Mouse (Mus musculus): ENCODE measurements around the gene Phb. TPM values are rescaled to one million over a fixed set of nuclear protein-coding genes. Genes with fewer than 3 reads are reported as not detected.
"Not testable (repeated sequence)": the region's sequence is repeated elsewhere in the genome, so short reads cannot be mapped to it uniquely, and the experiment has no call there.

Gene Phb
- polyA plus RNA-seq, 1 experiment from 2014 or later: 184 TPM

DNA sequence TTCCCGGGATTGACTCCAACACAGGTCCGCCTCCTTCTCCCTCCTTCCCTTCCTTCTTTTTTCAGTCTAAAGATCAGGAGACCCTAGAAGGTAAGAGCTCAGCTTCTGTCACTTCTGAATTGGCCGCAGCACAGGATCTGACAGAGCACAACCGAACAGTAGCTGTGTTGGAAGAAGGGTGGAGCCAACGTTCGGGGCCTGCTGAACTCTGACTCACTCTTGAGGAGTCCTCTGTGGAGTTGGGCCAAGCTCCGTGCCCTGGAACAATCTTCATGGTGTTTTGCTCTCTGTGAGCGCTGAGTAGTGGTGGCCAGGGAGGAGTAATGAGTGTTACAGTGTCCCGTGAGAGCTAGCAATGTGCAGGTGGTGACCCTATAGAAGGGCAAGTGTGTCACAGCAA lies 15.8 kb upstream of the Phb start:
- WGBS (ENCODE audit: insufficient replicate concordance): 54% methylated on average over 9 of the region's 9 CpGs
- Histone ChIP-seq H3K4me3 (replicated peaks) (no peak overlapping the region), H3K9ac (no peak overlapping the region), H3K36me3 (no peaks in the 10 kb centered on the region), H3K27ac (no peak overlapping the region), H3K4me1 (replicated peaks) (no peaks in the 10 kb centered on the region), H3K9me3 (replicated peaks) (no peaks in the 10 kb centered on the region), H3K4me2 (no peak overlapping the region), H3K27me3 (peaks cover 60% of the 10 kb centered on the region)
- DNase-seq: no peak
- no peak for ATAC-seq (ENCODE audit: low read depth)

DNA sequence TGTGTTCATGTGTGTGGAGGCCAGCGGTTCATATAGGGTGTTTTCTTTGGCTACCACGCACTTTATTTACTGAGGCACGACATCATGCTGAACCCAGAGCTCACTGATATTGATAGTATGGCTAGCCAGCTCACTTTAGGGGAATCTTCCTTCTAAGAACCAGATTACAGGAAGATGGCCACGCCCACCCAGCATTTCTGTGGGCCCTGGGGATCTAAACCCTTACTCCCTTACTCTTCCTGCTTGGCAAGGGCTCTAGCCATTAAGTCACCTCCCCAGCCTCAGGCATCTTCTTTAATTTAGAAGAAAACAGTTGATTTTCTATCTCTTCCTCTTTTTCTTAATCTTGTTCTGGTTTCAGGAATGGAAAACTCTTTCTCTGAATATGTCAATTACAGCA lies 9.3 kb upstream of the Phb start:
- no peak for DNase-seq
- no peak overlapping the region for H3K4me2 ChIP-seq
- H3K9ac ChIP-seq: no peak overlapping the region
- H3K27ac ChIP-seq: no peak overlapping the region
- H3K36me3 ChIP-seq: no peaks in the 10 kb centered on the region
- no peaks in the 10 kb centered on the region for H3K4me1 ChIP-seq (replicated peaks)
- no peak overlapping the region for H3K4me3 ChIP-seq (replicated peaks)
- ATAC-seq (ENCODE audit: low read depth): no peak
- no peaks in the 10 kb centered on the region for H3K9me3 ChIP-seq (replicated peaks)
- peaks cover 14% of the 10 kb centered on the region for H3K27me3 ChIP-seq
- 58% methylated on average over 4 of the region's 4 CpGs for WGBS (ENCODE audit: insufficient replicate concordance)

- peaks cover 30% of the 10 kb centered on the region for H3K4me1 ChIP-seq (replicated peaks)
- peak overlapping the region; percentile 77 for H3K9ac ChIP-seq
- DNase-seq (peak; percentile 55), ATAC-seq (ENCODE audit: low read depth) (peak; percentile 58)
- no peaks in the 10 kb centered on the region for H3K27me3 ChIP-seq
- H3K36me3 ChIP-seq: peaks cover 39% of the 10 kb centered on the region
- H3K4me2 ChIP-seq: peak overlapping the region; percentile 70
- peak overlapping the region; percentile 18 for H3K27ac ChIP-seq
- peak overlapping the region; percentile 78 for H3K4me3 ChIP-seq (replicated peaks)
- WGBS (ENCODE audit: insufficient replicate concordance): 0% methylated on average over 11 of the region's 11 CpGs
- no peaks in the 10 kb centered on the region for H3K9me3 ChIP-seq (replicated peaks)
Observed at GRCm38 (mm10) chr11:95667177-95667576, 420 bp downstream of the Phb start.

GRCm38 (mm10) chr11:95668086-95668485 lies 1.3 kb downstream of the Phb start:
- ATAC-seq (ENCODE audit: low read depth); DNase-seq; H3K27ac ChIP-seq; H3K9me3 ChIP-seq (replicated peaks); H3K27me3 ChIP-seq: not testable (repeated sequence)
- H3K36me3 ChIP-seq: peaks cover 43% of the 10 kb centered on the region
- WGBS (ENCODE audit: insufficient replicate concordance): 84% methylated on average over 7 of the region's 7 CpGs
- peak overlapping the region; percentile 70 for H3K4me2 ChIP-seq
- H3K4me3 ChIP-seq (replicated peaks): peak overlapping the region; percentile 78
- H3K9ac ChIP-seq: peak overlapping the region; percentile 77
- H3K4me1 ChIP-seq (replicated peaks): peaks cover 30% of the 10 kb centered on the region

DNA sequence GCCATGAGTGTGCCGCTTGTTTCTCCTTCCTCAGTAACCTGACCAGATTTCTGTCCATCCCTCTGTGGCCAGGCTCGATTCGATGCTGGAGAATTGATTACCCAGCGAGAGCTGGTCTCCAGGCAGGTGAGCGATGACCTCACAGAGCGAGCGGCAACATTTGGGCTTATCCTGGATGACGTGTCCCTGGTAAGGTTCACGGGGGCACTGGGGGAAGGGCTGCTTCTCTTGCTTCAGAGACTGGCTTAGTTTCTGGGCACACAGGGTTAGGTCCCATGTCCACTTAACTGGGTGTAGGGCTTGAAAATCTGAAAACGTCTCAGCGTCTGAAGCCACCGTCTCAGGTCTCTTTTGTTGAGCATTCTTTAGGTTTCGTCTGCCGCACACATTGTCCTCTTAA lies 8.7 kb downstream of the Phb start:
- ATAC-seq (ENCODE audit: low read depth): no peak
- Histone ChIP-seq H3K27ac (0 out of 2 replicates have a peak overlapping the region, but pooled peaks have one; percentile 23), H3K36me3 (peaks cover 86% of the 10 kb centered on the region)

DNA sequence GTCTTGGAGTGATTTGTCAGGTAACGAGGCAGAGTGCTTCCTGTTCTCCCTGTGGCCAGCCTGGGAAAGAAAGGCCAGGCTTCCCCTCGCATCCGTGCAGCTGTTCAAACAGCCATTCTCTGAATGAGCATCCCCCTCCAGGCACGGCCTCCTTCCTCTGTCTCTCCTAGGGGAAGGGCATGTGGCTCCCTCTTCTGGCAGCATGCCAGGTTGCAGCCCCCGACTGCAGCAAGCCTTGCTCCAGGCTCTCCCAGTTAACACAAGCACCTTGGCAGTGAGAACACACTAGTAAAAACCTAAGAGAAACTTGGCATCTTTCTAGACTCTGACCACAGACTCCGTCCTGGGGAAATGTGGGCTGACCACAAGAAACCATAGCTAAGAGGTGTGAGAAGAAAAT lies 9.6 kb downstream of the Phb start:
- Histone ChIP-seq H3K4me2 (no peak overlapping the region), H3K27me3 (no peaks in the 10 kb centered on the region), H3K36me3 (peaks cover 86% of the 10 kb centered on the region), H3K27ac (no peak overlapping the region), H3K9ac (no peak overlapping the region), H3K4me3 (replicated peaks) (no peak overlapping the region), H3K9me3 (replicated peaks) (no peaks in the 10 kb centered on the region), H3K4me1 (replicated peaks) (peaks cover 7% of the 10 kb centered on the region; the same call in 1 of the 2 replicates)
- no peak for ATAC-seq (ENCODE audit: low read depth)
- DNase-seq: peak; percentile 53
- WGBS (ENCODE audit: insufficient replicate concordance): 34% methylated on average over 6 of the region's 6 CpGs

More for the DNA sequence above, 8.7 kb downstream of the Phb start:
- no peak overlapping the region for H3K9ac ChIP-seq
- H3K27me3 ChIP-seq: no peaks in the 10 kb centered on the region
- H3K4me2 ChIP-seq: no peak overlapping the region
- H3K4me3 ChIP-seq (replicated peaks): no peak overlapping the region
- H3K9me3 ChIP-seq (replicated peaks): no peaks in the 10 kb centered on the region
- WGBS (ENCODE audit: insufficient replicate concordance): 87% methylated on average over 14 of the region's 14 CpGs
- H3K4me1 ChIP-seq (replicated peaks): peaks cover 10% of the 10 kb centered on the region; the same call in 1 of the 2 replicates
- no peak for DNase-seq

GRCm38 (mm10) chr11:95677925-95678701 lies 11.4 kb downstream of the Phb start:
- H3K27me3 ChIP-seq: no peaks in the 10 kb centered on the region
- ATAC-seq (ENCODE audit: low read depth) (no peak), DNase-seq (no peak)
- no peak overlapping the region for H3K4me2 ChIP-seq
- no peaks in the 10 kb centered on the region for H3K9me3 ChIP-seq (replicated peaks)
- no peak overlapping the region for H3K4me3 ChIP-seq (replicated peaks)
- H3K27ac ChIP-seq: no peak overlapping the region
- peaks cover 80% of the 10 kb centered on the region for H3K36me3 ChIP-seq
- 80% methylated on average over 14 of the region's 14 CpGs for WGBS (ENCODE audit: insufficient replicate concordance)
- H3K9ac ChIP-seq: no peak overlapping the region
- peaks cover 6% of the 10 kb centered on the region; the same call in 1 of the 2 replicates for H3K4me1 ChIP-seq (replicated peaks)

DNA sequence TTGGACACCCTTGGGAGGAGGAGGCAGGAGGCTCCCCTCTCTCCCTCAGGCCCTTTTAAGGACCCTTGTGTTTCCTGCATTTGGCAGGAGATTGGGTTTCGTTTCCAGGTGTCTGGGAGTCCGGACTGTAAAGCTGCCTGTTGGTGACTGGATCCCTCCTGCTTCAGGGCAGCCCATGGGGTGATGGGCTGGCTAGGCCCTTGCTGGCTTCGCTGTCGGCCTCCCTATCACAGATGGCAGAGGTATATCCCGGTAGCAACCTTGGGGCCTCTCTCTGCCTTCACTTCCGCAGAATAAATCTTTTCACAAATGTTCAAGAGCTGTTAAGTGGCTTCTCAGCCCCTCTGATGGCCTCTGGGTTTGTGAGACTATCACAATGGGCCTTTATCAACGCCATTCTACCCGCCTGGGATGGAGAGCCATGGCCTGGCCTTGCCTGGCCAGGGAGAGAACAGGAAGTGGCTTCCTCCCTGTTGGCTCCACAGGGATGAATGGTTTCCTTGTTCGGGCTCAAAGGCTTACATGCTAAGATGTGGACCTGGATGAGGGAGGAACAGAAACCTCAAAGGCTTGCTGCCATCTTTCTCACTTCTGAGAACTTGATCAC lies 15.3 kb downstream of the Phb start:
- Histone ChIP-seq H3K27ac (0 out of 2 replicates have a peak overlapping the region, but pooled peaks have one; percentile 24), H3K4me3 (replicated peaks) (no peak overlapping the region), H3K36me3 (peaks cover 45% of the 10 kb centered on the region), H3K9me3 (replicated peaks) (no peaks in the 10 kb centered on the region), H3K4me1 (replicated peaks) (peaks cover 15% of the 10 kb centered on the region), H3K9ac (no peak overlapping the region), H3K27me3 (no peaks in the 10 kb centered on the region), H3K4me2 (no peak overlapping the region)
- DNase-seq: no peak
- WGBS (ENCODE audit: insufficient replicate concordance): 56% methylated on average over 9 of the region's 9 CpGs
- ATAC-seq (ENCODE audit: low read depth): no peak

- 78% methylated on average over 3 of the region's 3 CpGs for WGBS (ENCODE audit: insufficient replicate concordance)
- ATAC-seq (ENCODE audit: low read depth) (no peak), DNase-seq (no peak)
- Histone ChIP-seq H3K9ac (no peak overlapping the region), H3K4me3 (replicated peaks) (no peak overlapping the region), H3K27ac (no peak overlapping the region), H3K36me3 (peaks cover 37% of the 10 kb centered on the region), H3K4me2 (no peak overlapping the region), H3K9me3 (replicated peaks) (no peaks in the 10 kb centered on the region), H3K4me1 (replicated peaks) (peaks cover 22% of the 10 kb centered on the region), H3K27me3 (no peaks in the 10 kb centered on the region)
Observed at GRCm38 (mm10) chr11:95682946-95683345, 16.2 kb downstream of the Phb start.

DNA sequence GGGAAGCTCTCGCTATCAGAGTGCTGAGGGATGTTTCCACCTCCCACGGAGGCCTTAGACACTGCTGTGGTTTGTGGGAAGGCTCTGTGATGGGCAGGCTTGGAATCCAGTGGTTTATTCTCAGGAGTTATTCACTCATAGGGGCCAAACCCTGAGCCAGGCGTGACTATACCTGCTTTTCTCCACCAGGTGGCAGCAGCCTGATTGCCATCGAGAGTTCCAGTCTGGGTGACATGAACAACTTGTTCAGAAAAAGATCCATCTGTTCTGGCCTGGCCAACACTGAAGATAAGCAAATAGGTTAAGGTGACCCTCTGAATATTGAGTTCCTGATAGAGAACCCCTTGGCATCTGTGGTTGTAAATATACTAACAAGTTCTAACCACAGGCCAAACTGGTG lies 19.3 kb downstream of the Phb start:
- Histone ChIP-seq H3K9me3 (replicated peaks) (no peaks in the 10 kb centered on the region), H3K4me1 (replicated peaks) (peaks cover 52% of the 10 kb centered on the region), H3K36me3 (peaks cover 10% of the 10 kb centered on the region), H3K4me2 (no peak overlapping the region), H3K27ac (no peak overlapping the region), H3K4me3 (replicated peaks) (no peak overlapping the region), H3K27me3 (no peaks in the 10 kb centered on the region), H3K9ac (no peak overlapping the region)
- DNase-seq (peak; percentile 64), ATAC-seq (ENCODE audit: low read depth) (no peak)
- WGBS (ENCODE audit: insufficient replicate concordance): 0% methylated on average over 4 of the region's 4 CpGs

DNA sequence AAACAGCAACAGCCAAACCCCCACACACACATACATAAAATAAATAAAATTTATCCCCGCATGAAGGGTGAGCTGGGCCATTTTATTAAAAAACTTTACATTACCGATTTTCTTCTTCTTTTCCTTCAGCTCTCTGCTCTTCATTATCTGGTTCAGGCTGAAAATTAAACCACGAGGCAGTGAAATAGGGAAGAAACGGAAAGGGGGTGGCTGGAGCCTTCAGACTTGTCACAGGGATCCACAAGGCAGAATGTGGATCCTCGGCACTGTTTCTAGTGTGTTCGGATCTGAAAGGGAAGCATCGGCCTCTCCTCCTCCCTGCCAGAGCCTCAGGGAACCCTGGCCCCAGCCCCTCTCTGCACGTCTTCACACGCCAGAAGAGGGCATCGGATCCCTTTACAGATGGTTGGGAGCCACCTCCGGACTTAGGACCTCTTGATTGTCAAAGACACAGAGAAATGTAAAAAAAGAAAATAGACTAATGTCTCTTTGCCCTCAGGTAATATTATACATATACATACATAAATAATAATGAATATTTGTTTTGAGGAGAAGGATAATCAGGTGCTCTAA lies 20.4 kb downstream of the Phb start:
- 0 out of 2 replicates have a peak overlapping the region, but pooled peaks have one; percentile 1 for H3K27ac ChIP-seq

More for the DNA sequence above, 20.4 kb downstream of the Phb start:
- Histone ChIP-seq H3K4me2 (peak overlapping the region; percentile 29; the same call in 1 of the 2 replicates), H3K4me3 (replicated peaks) (no peak overlapping the region), H3K36me3 (no peaks in the 10 kb centered on the region), H3K9me3 (replicated peaks) (no peaks in the 10 kb centered on the region), H3K27me3 (no peaks in the 10 kb centered on the region), H3K4me1 (replicated peaks) (peaks cover 60% of the 10 kb centered on the region), H3K9ac (0 out of 2 replicates have a peak overlapping the region, but pooled peaks have one; percentile 31)
- 21% methylated on average over 11 of the region's 11 CpGs for WGBS (ENCODE audit: insufficient replicate concordance)
- ATAC-seq (ENCODE audit: low read depth) (0 out of 2 replicates have a peak, but pooled peaks have one; percentile 41), DNase-seq (peak; percentile 37)
